Mouse (Mus musculus): ENCODE measurements around the gene Lmcd1. TPM values are rescaled to one million over a fixed set of nuclear protein-coding genes. Genes with fewer than 3 reads are reported as not detected.

Gene Lmcd1
- polyA plus RNA-seq, 1 experiment = 2.4 TPM

GRCm38 (mm10) chr6:112254967-112255366, 18.6 kb upstream of the Lmcd1 start:
- whole genome bisulfite sequencing = 93% methylated on average over 2 of the region's 2 CpGs
- no peaks in the 10 kb centered on the region for H3K27me3 ChIP-seq (ENCODE audit: control insufficient read depth, insufficient read depth, low read length)
- DNase-seq = no peak
- no peak overlapping the region for H3K4me3 ChIP-seq (ENCODE audit: control insufficient read depth, insufficient read depth, low read length)
- no peak overlapping the region for H3K27ac ChIP-seq (ENCODE audit: control insufficient read depth, insufficient read depth, low read length)
- H3K36me3 ChIP-seq (ENCODE audit: control insufficient read depth, insufficient read depth, low read length) = no peaks in the 10 kb centered on the region
- TF ChIP-seq POLR2A (IDR thresholded peaks at IDR 0.05; ENCODE audit: control insufficient read depth, extremely low read depth, insufficient read depth, low read length, poor library complexity) (no peak), CTCF (IDR thresholded peaks at IDR 0.05; ENCODE audit: borderline replicate concordance, control insufficient read depth, extremely low read depth, insufficient read depth, low read length, poor library complexity) (no peak)
- H3K4me1 ChIP-seq (replicated peaks; ENCODE audit: control insufficient read depth, insufficient read depth, low read length) = no peaks in the 10 kb centered on the region

GRCm38 (mm10) chr6:112255388-112256225, 18.0 kb upstream of the Lmcd1 start:
- H3K27ac ChIP-seq (ENCODE audit: control insufficient read depth, insufficient read depth, low read length) = no peak overlapping the region
- DNase-seq = peak; percentile 22
- no peak overlapping the region for H3K4me3 ChIP-seq (ENCODE audit: control insufficient read depth, insufficient read depth, low read length)
- WGBS = 74% methylated on average over 11 of the region's 11 CpGs
- H3K27me3 ChIP-seq (ENCODE audit: control insufficient read depth, insufficient read depth, low read length) = no peaks in the 10 kb centered on the region
- H3K4me1 ChIP-seq (replicated peaks; ENCODE audit: control insufficient read depth, insufficient read depth, low read length) = no peaks in the 10 kb centered on the region
- H3K36me3 ChIP-seq (ENCODE audit: control insufficient read depth, insufficient read depth, low read length) = no peaks in the 10 kb centered on the region
- TF ChIP-seq CTCF (IDR thresholded peaks at IDR 0.05; ENCODE audit: borderline replicate concordance, control insufficient read depth, extremely low read depth, insufficient read depth, low read length, poor library complexity) (no peak), POLR2A (IDR thresholded peaks at IDR 0.05; ENCODE audit: control insufficient read depth, extremely low read depth, insufficient read depth, low read length, poor library complexity) (no peak)

GRCm38 (mm10) chr6:112256599-112256998, 17.0 kb upstream of the Lmcd1 start:
- Histone ChIP-seq H3K4me3 (ENCODE audit: control insufficient read depth, insufficient read depth, low read length) (no peak overlapping the region), H3K36me3 (ENCODE audit: control insufficient read depth, insufficient read depth, low read length) (no peaks in the 10 kb centered on the region), H3K27ac (ENCODE audit: control insufficient read depth, insufficient read depth, low read length) (no peak overlapping the region), H3K4me1 (replicated peaks; ENCODE audit: control insufficient read depth, insufficient read depth, low read length) (no peaks in the 10 kb centered on the region), H3K27me3 (ENCODE audit: control insufficient read depth, insufficient read depth, low read length) (no peaks in the 10 kb centered on the region)
- no peak for TF ChIP-seq POLR2A (IDR thresholded peaks at IDR 0.05; ENCODE audit: control insufficient read depth, extremely low read depth, insufficient read depth, low read length, poor library complexity)
- no peak for TF ChIP-seq CTCF (IDR thresholded peaks at IDR 0.05; ENCODE audit: borderline replicate concordance, control insufficient read depth, extremely low read depth, insufficient read depth, low read length, poor library complexity)
- WGBS = 94% methylated on average over 6 of the region's 6 CpGs
- no peak for DNase-seq

GRCm38 (mm10) chr6:112261089-112261488, 12.5 kb upstream of the Lmcd1 start:
- Histone ChIP-seq H3K27me3 (ENCODE audit: control insufficient read depth, insufficient read depth, low read length) (no peaks in the 10 kb centered on the region), H3K4me3 (ENCODE audit: control insufficient read depth, insufficient read depth, low read length) (no peak overlapping the region), H3K27ac (ENCODE audit: control insufficient read depth, insufficient read depth, low read length) (no peak overlapping the region), H3K36me3 (ENCODE audit: control insufficient read depth, insufficient read depth, low read length) (no peaks in the 10 kb centered on the region), H3K4me1 (replicated peaks; ENCODE audit: control insufficient read depth, insufficient read depth, low read length) (no peaks in the 10 kb centered on the region)
- no peak for DNase-seq
- TF ChIP-seq CTCF (IDR thresholded peaks at IDR 0.05; ENCODE audit: borderline replicate concordance, control insufficient read depth, extremely low read depth, insufficient read depth, low read length, poor library complexity) (no peak), POLR2A (IDR thresholded peaks at IDR 0.05; ENCODE audit: control insufficient read depth, extremely low read depth, insufficient read depth, low read length, poor library complexity) (no peak)

- H3K27me3 ChIP-seq (ENCODE audit: control insufficient read depth, insufficient read depth, low read length) = no peaks in the 10 kb centered on the region
- DNase-seq = no peak
- no peak for TF ChIP-seq POLR2A (IDR thresholded peaks at IDR 0.05; ENCODE audit: control insufficient read depth, extremely low read depth, insufficient read depth, low read length, poor library complexity)
- TF ChIP-seq CTCF (IDR thresholded peaks at IDR 0.05; ENCODE audit: borderline replicate concordance, control insufficient read depth, extremely low read depth, insufficient read depth, low read length, poor library complexity) = no peak
- no peaks in the 10 kb centered on the region for H3K36me3 ChIP-seq (ENCODE audit: control insufficient read depth, insufficient read depth, low read length)
- WGBS = 100% methylated on average over 1 of the region's 1 CpGs
- no peak overlapping the region for H3K27ac ChIP-seq (ENCODE audit: control insufficient read depth, insufficient read depth, low read length)
- H3K4me1 ChIP-seq (replicated peaks; ENCODE audit: control insufficient read depth, insufficient read depth, low read length) = no peaks in the 10 kb centered on the region
- no peak overlapping the region for H3K4me3 ChIP-seq (ENCODE audit: control insufficient read depth, insufficient read depth, low read length)
Observed at GRCm38 (mm10) chr6:112264321-112264720, 9.2 kb upstream of the Lmcd1 start.

- H3K27ac ChIP-seq (ENCODE audit: control insufficient read depth, insufficient read depth, low read length) = no peak overlapping the region
- no peaks in the 10 kb centered on the region for H3K27me3 ChIP-seq (ENCODE audit: control insufficient read depth, insufficient read depth, low read length)
- 61% methylated on average over 1 of the region's 1 CpGs for WGBS
- TF ChIP-seq POLR2A (IDR thresholded peaks at IDR 0.05; ENCODE audit: control insufficient read depth, extremely low read depth, insufficient read depth, low read length, poor library complexity) = no peak
- no peak overlapping the region for H3K4me3 ChIP-seq (ENCODE audit: control insufficient read depth, insufficient read depth, low read length)
- DNase-seq = no peak
- H3K4me1 ChIP-seq (replicated peaks; ENCODE audit: control insufficient read depth, insufficient read depth, low read length) = no peaks in the 10 kb centered on the region
- no peaks in the 10 kb centered on the region for H3K36me3 ChIP-seq (ENCODE audit: control insufficient read depth, insufficient read depth, low read length)
Observed at GRCm38 (mm10) chr6:112266631-112267030, 6.9 kb upstream of the Lmcd1 start.

Data from thymus, adult 2 months (tissue).